Mouse (Mus musculus) erythroblast, embryonic 14.5 days (primary cell): ENCODE data around the gene Trp63.

Experiments
- GATA1 ChIP-seq: IDR thresholded peaks from 2 replicates; pipeline ENCODE4 v1.6.1; 2012; ENCODE audit warnings: low read length, inconsistent platforms, mixed read lengths
- TAL1 ChIP-seq: IDR thresholded peaks from 3 replicates; pipeline ENCODE4 v1.6.1; 2012; ENCODE audit warnings: low read length, inconsistent platforms, mixed read lengths

GRCm38 (mm10) chr16:25736912-25737311 is 53.3 kb downstream of the Trp63 start:
- TF ChIP-seq TAL1 (no peak), GATA1 (no peak)
